Mouse (Mus musculus) embryonic facial prominence, embryonic 13.5 days (tissue): Measurements from ENCODE around the gene Copb1. TPM values are rescaled to one million over a fixed set of nuclear protein-coding genes. Genes with fewer than 3 reads are reported as not detected.
A peak's percentile ranks its signal among the peaks of the same experiment; 100 is the strongest.

Experiments
- ATAC-seq: fragments of 200-750 bp; cut with Nextera tagmentation; 2 replicates; pipeline ENCODE4 v1.8.0; 2017; ENCODE audit warnings: low read depth; ENCODE audit not compliant: insufficient number of reproducible peaks, insufficient read depth, low FRiP score, low TSS enrichment
- H3K27ac ChIP-seq: fragments of 300-500 bp; sonication (generic); 2 replicates; pipeline ENCODE4 v1.5.1; 2015; ENCODE audit warnings: moderate library complexity, mild to moderate bottlenecking, inconsistent platforms
- H3K27me3 ChIP-seq: fragments of 300-500 bp; sonication (generic); 2 replicates; pipeline ENCODE4 v1.6.1; 2015; ENCODE audit warnings: mild to moderate bottlenecking, inconsistent platforms
- H3K36me3 ChIP-seq: fragments of 300-500 bp; sonication (generic); 2 replicates; pipeline ENCODE4 v1.6.1; 2015; ENCODE audit warnings: mild to moderate bottlenecking, inconsistent platforms
- H3K4me1 ChIP-seq: fragments of 300-500 bp; sonication (generic); 2 replicates; pipeline ENCODE4 v1.6.1; 2015; ENCODE audit warnings: inconsistent platforms
- H3K4me2 ChIP-seq: fragments of 300-500 bp; sonication (generic); 2 replicates; pipeline ENCODE4 v1.6.1; 2015; ENCODE audit warnings: moderate library complexity, mild to moderate bottlenecking, inconsistent platforms
- H3K4me3 ChIP-seq: fragments of 300-500 bp; sonication (generic); 2 replicates; pipeline ENCODE4 v1.5.1; 2015; ENCODE audit warnings: mild to moderate bottlenecking, inconsistent platforms
- H3K9ac ChIP-seq: fragments of 300-500 bp; sonication (generic); 2 replicates; pipeline ENCODE4 v1.6.1; 2015; ENCODE audit warnings: mild to moderate bottlenecking, inconsistent platforms
- H3K9me3 ChIP-seq: fragments of 300-500 bp; sonication (generic); 2 replicates; pipeline ENCODE4 v1.6.1; 2016; ENCODE audit warnings: inconsistent platforms
- WGBS: fragments of 180-500 bp; shearing (Covaris S2); methylation state at CpG from one replicate; pipeline ENCODE4 v1.1.7; 2015; ENCODE audit warnings: mixed read lengths; 5-methylcytosine and 5-hydroxymethylcytosine counted together
- polyA plus RNA-seq: library from polyadenylated mRNA; unstranded; fragments of >200 nt; fragmentation: Nextera tagmentation; extraction: Ambion mirVana; gene quantifications from 2 replicates; pipeline ENCODE4 v1.2.1, GENCODE M21; 2015

The Copb1 gene
- polyA plus RNA-seq = 123 and 133 TPM in 2 replicates

- ATAC-seq = peak; percentile 95
- no peaks in the 10 kb centered on the region for H3K27me3 ChIP-seq
- H3K4me3 ChIP-seq = peak within 1 kb of the TSS; percentile 95
- H3K9me3 ChIP-seq = no peaks in the 10 kb centered on the region
- peaks cover 30% of the 10 kb centered on the region for H3K36me3 ChIP-seq
- peak within 1 kb of the TSS; percentile 57 for H3K4me2 ChIP-seq
- peak within 1 kb of the TSS; percentile 73 for H3K27ac ChIP-seq
- peaks cover 6% of the 10 kb centered on the region for H3K4me1 ChIP-seq
- WGBS = 2% methylated on average over 71 of the region's 75 CpGs
- H3K9ac ChIP-seq = peak within 1 kb of the TSS; percentile 98
These were observed at the start of gene Copb1 for GRCm38 (mm10) chr7:114253885-114254833. Gene Copb1, minus strand, starts transcription at chr7:114254711.

- no peak overlapping the region for H3K4me2 ChIP-seq
- H3K27me3 ChIP-seq = no peaks in the 10 kb centered on the region
- H3K27ac ChIP-seq = no peak overlapping the region
- no peak overlapping the region for H3K9ac ChIP-seq
- no peaks in the 10 kb centered on the region for H3K36me3 ChIP-seq
- no peak for ATAC-seq
- 72% methylated on average over 4 of the region's 4 CpGs for WGBS
- H3K4me1 ChIP-seq = no peaks in the 10 kb centered on the region
- H3K9me3 ChIP-seq = no peaks in the 10 kb centered on the region
- H3K4me3 ChIP-seq = no peak overlapping the region
These were observed 46.8 kb upstream of the Copb1 start for GRCm38 (mm10) chr7:114301293-114301782.

GRCm38 (mm10) chr7:114300782-114301181 is 46.3 kb upstream of the Copb1 start:
- ATAC-seq = no peak
- H3K4me2 ChIP-seq = no peak overlapping the region
- H3K4me3 ChIP-seq = no peak overlapping the region
- H3K4me1 ChIP-seq = no peaks in the 10 kb centered on the region
- H3K27ac ChIP-seq = no peak overlapping the region
- no peaks in the 10 kb centered on the region for H3K36me3 ChIP-seq
- no peak overlapping the region for H3K9ac ChIP-seq
- no peaks in the 10 kb centered on the region for H3K9me3 ChIP-seq
- no peaks in the 10 kb centered on the region for H3K27me3 ChIP-seq
- 85% methylated on average over 2 of the region's 2 CpGs for WGBS

GRCm38 (mm10) chr7:114299247-114299646 is 44.7 kb upstream of the Copb1 start:
- H3K4me1 ChIP-seq = no peaks in the 10 kb centered on the region
- 59% methylated on average over 4 of the region's 4 CpGs for WGBS
- no peak overlapping the region for H3K9ac ChIP-seq
- ATAC-seq = no peak
- H3K4me2 ChIP-seq = no peak overlapping the region
- H3K4me3 ChIP-seq = no peak overlapping the region
- no peaks in the 10 kb centered on the region for H3K27me3 ChIP-seq
- H3K9me3 ChIP-seq = no peaks in the 10 kb centered on the region
- no peaks in the 10 kb centered on the region for H3K36me3 ChIP-seq
- H3K27ac ChIP-seq = no peak overlapping the region

- no peak for ATAC-seq
- no peaks in the 10 kb centered on the region for H3K36me3 ChIP-seq
- no peak overlapping the region for H3K4me3 ChIP-seq
- WGBS = 75% methylated on average over 5 of the region's 5 CpGs
- H3K27me3 ChIP-seq = peaks cover 6% of the 10 kb centered on the region; the same call in 1 of the 2 replicates
- H3K27ac ChIP-seq = no peak overlapping the region
- peaks cover 14% of the 10 kb centered on the region; the same call in 1 of the 2 replicates for H3K4me1 ChIP-seq
- no peaks in the 10 kb centered on the region for H3K9me3 ChIP-seq
- no peak overlapping the region for H3K4me2 ChIP-seq
- H3K9ac ChIP-seq = no peak overlapping the region
These were observed 40.2 kb upstream of the Copb1 start for GRCm38 (mm10) chr7:114294698-114295097.

- ATAC-seq = no peak
- no peak overlapping the region for H3K4me3 ChIP-seq
- H3K36me3 ChIP-seq = no peaks in the 10 kb centered on the region
- WGBS = 72% methylated on average over 5 of the region's 5 CpGs
- H3K4me1 ChIP-seq = peaks cover 14% of the 10 kb centered on the region; the same call in 1 of the 2 replicates
- H3K9me3 ChIP-seq = no peaks in the 10 kb centered on the region
- H3K4me2 ChIP-seq = no peak overlapping the region
- H3K9ac ChIP-seq = no peak overlapping the region
- peaks cover 6% of the 10 kb centered on the region; the same call in 1 of the 2 replicates for H3K27me3 ChIP-seq
- H3K27ac ChIP-seq = no peak overlapping the region
These were observed 39.4 kb upstream of the Copb1 start for GRCm38 (mm10) chr7:114293903-114294302.

- peak overlapping the region; percentile 50 for H3K4me2 ChIP-seq
- peaks cover 6% of the 10 kb centered on the region; the same call in 1 of the 2 replicates for H3K27me3 ChIP-seq
- 0 out of 2 replicates have a peak overlapping the region, but pooled peaks have one; percentile 44 for H3K9ac ChIP-seq
- H3K27ac ChIP-seq = no peak overlapping the region
- H3K9me3 ChIP-seq = no peaks in the 10 kb centered on the region
- ATAC-seq = no peak
- 13% methylated on average over 12 of the region's 12 CpGs for WGBS
- peak overlapping the region; percentile 16; the same call in 1 of the 2 replicates for H3K4me3 ChIP-seq
- H3K36me3 ChIP-seq = no peaks in the 10 kb centered on the region
- H3K4me1 ChIP-seq = peaks cover 14% of the 10 kb centered on the region; the same call in 1 of the 2 replicates
These were observed 38.0 kb upstream of the Copb1 start for GRCm38 (mm10) chr7:114292501-114292971.

GRCm38 (mm10) chr7:114291461-114292335 is 37.2 kb upstream of the Copb1 start:
- Histone ChIP-seq H3K27me3 (peaks cover 6% of the 10 kb centered on the region; the same call in 1 of the 2 replicates), H3K4me2 (no peak overlapping the region), H3K9ac (no peak overlapping the region), H3K4me1 (peaks cover 14% of the 10 kb centered on the region; the same call in 1 of the 2 replicates), H3K36me3 (no peaks in the 10 kb centered on the region), H3K27ac (no peak overlapping the region), H3K9me3 (no peaks in the 10 kb centered on the region), H3K4me3 (no peak overlapping the region)
- no peak for ATAC-seq
- WGBS = 38% methylated on average over 15 of the region's 15 CpGs

- Histone ChIP-seq H3K4me1 (peaks cover 14% of the 10 kb centered on the region; the same call in 1 of the 2 replicates), H3K4me2 (no peak overlapping the region), H3K27ac (no peak overlapping the region), H3K4me3 (no peak overlapping the region), H3K27me3 (peaks cover 6% of the 10 kb centered on the region; the same call in 1 of the 2 replicates), H3K9ac (no peak overlapping the region), H3K9me3 (no peaks in the 10 kb centered on the region), H3K36me3 (no peaks in the 10 kb centered on the region)
- WGBS = 50% methylated on average over 5 of the region's 5 CpGs
- ATAC-seq = no peak
These were observed 35.6 kb upstream of the Copb1 start for GRCm38 (mm10) chr7:114290078-114290506.

GRCm38 (mm10) chr7:114284296-114284910 is 29.9 kb upstream of the Copb1 start:
- H3K4me1 ChIP-seq = no peaks in the 10 kb centered on the region
- no peaks in the 10 kb centered on the region for H3K36me3 ChIP-seq
- no peak for ATAC-seq
- H3K4me3 ChIP-seq = no peak overlapping the region
- no peak overlapping the region for H3K9ac ChIP-seq
- no peak overlapping the region for H3K4me2 ChIP-seq
- H3K27ac ChIP-seq = no peak overlapping the region
- H3K9me3 ChIP-seq = no peaks in the 10 kb centered on the region
- WGBS = 94% methylated on average over 14 of the region's 14 CpGs
- no peaks in the 10 kb centered on the region for H3K27me3 ChIP-seq
